Mouse (Mus musculus) small intestine, adult 2 months (tissue): Measurements from ENCODE around the gene Cbr1. TPM values are rescaled to one million over a fixed set of nuclear protein-coding genes. Genes with fewer than 3 reads are reported as not detected.

Experiments
- H3K27ac ChIP-seq: fragments of 200-500 bp; 2 replicates; pipeline ENCODE4 v1.5.1; 2012; ENCODE audit warnings: low read depth, low read length, control low read depth, inconsistent platforms; ENCODE audit not compliant: insufficient read depth
- H3K27me3 ChIP-seq: fragments of 200-500 bp; 2 replicates; pipeline ENCODE4 v1.6.1; 2012; ENCODE audit warnings: mild to moderate bottlenecking, moderate library complexity, low read length, inconsistent platforms; ENCODE audit not compliant: control insufficient read depth, insufficient read depth
- H3K36me3 ChIP-seq: fragments of 200-500 bp; 2 replicates; pipeline ENCODE4 v1.6.1; 2012; ENCODE audit warnings: mild to moderate bottlenecking, low read length, control low read depth, inconsistent platforms; ENCODE audit not compliant: control insufficient read depth, insufficient read depth
- H3K4me1 ChIP-seq: fragments of 200-500 bp; 2 replicates; pipeline ENCODE4 v1.6.1; 2012; ENCODE audit warnings: low read length, inconsistent platforms, mixed read lengths; ENCODE audit not compliant: control insufficient read depth, insufficient read depth, insufficient read length
- H3K4me3 ChIP-seq: fragments of 200-500 bp; 2 replicates; pipeline ENCODE4 v1.5.1; 2012; ENCODE audit warnings: low read depth, mild to moderate bottlenecking, control low read depth, inconsistent platforms, low read length, moderate library complexity
- CTCF ChIP-seq: fragments of 200-500 bp; IDR thresholded peaks from 2 replicates; pipeline ENCODE4 v1.5.1; 2012; ENCODE audit warnings: low read depth, mild to moderate bottlenecking, control low read depth, inconsistent platforms, low read length, moderate library complexity, mixed read lengths; ENCODE audit not compliant: insufficient replicate concordance, insufficient read length; ENCODE audit errors: extremely low read depth
- POLR2A ChIP-seq: fragments of 200-500 bp; IDR thresholded peaks from 2 replicates; pipeline ENCODE4 v1.6.1; 2012; ENCODE audit warnings: low read depth, mild to moderate bottlenecking, control low read depth, inconsistent platforms, low read length, moderate library complexity
- WGBS: fragments of 180-500 bp; shearing (Covaris S2); methylation state at CpG from one replicate; pipeline ENCODE4 v1.1.7; 2018; 5-methylcytosine and 5-hydroxymethylcytosine counted together
- polyA plus RNA-seq: library from polyadenylated mRNA; depleted of rRNA; stranded (reverse); fragments of >200 nt; gene quantifications from 2 replicates; pipeline ENCODE4 v1.2.3, GENCODE M21; 2012; rRNA removed

Gene Cbr1
- polyA plus RNA-seq = 352 and 389 TPM in 2 replicates

DNA sequence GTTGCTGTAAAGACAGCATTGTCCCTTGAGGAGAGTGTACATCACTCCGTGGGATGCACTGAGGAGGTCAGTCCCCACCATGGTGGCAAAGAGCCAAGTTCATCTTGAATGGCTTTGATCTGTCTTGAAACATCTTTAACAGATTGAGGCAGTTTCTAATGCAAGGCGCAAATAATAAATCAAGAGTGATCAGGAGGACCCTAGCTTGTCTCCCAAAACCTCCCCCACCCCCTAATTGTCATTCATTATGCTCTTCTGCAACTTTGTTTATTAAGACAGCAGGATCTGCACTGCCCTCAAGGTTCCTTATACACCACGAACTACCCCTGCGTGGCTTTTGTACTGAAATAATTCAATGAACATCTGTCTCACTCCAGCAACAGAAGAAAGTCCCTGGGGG lies at the start of gene Cbr1:
Gene Cbr1, plus strand, starts transcription at position 301 of the 400 bp plus-strand sequence.
- H3K4me1 ChIP-seq = peaks cover 8% of the 10 kb centered on the region; the same call in 1 of the 2 replicates
- TF ChIP-seq CTCF (no peak), POLR2A (no peak)
- H3K27me3 ChIP-seq = no peaks in the 10 kb centered on the region
- peak within 1 kb of the TSS; percentile 24; the same call in 1 of the 2 replicates for H3K4me3 ChIP-seq
- H3K36me3 ChIP-seq = peaks cover 8% of the 10 kb centered on the region
- no peak within 1 kb of the TSS for H3K27ac ChIP-seq
- 82% methylated on average over 4 of the region's 4 CpGs for WGBS

DNA sequence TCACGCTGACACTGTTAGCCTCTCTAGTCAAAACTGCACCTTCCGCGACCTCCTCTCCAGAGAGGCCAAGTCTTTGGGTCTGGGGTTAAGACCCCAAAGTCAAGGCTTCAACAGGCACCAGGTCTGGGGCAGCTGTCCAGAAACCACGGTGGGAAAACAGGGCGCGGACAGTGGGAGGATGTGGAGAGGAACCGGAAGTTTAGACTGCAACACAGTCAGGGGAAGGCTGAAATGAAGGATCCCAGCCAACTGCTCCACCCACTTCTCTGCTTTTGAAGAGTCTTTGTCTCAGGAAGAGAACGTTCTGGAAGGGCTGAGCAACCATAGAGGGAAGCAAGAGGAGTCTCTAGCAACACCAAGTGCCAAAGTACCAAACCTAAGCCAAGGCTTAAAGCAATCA lies 48.0 kb upstream of the Cbr1 start:
- Histone ChIP-seq H3K4me1 (no peaks in the 10 kb centered on the region; the same call in 1 of the 2 replicates), H3K36me3 (no peaks in the 10 kb centered on the region), H3K4me3 (no peak overlapping the region), H3K27ac (no peak overlapping the region), H3K27me3 (no peaks in the 10 kb centered on the region)
- no peak for TF ChIP-seq CTCF
- no peak for TF ChIP-seq POLR2A
- 56% methylated on average over 8 of the region's 8 CpGs for WGBS

DNA sequence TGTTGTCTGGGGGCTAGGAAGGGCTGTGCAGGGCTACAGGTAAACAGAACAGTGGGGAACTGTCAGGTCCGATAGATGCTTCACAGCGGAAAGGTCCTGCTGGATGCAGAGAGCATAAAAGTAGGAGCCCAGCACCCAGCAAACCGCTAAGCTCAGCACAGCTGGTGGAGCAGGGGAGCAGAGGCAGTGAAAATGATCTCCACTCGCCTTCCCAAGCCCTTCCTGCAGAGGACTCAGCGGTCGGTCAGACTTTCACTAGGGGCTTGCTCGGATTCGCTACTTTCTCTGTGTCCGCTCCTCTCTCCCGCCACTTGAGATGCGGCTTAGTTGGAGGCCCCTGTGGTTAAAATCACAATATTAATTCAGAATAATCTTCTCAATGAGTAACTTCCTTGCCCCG lies 47.2 kb upstream of the Cbr1 start:
- Histone ChIP-seq H3K27me3 (no peaks in the 10 kb centered on the region), H3K27ac (no peak overlapping the region), H3K4me3 (no peak overlapping the region), H3K4me1 (no peaks in the 10 kb centered on the region; the same call in 1 of the 2 replicates), H3K36me3 (no peaks in the 10 kb centered on the region)
- TF ChIP-seq POLR2A (no peak), CTCF (no peak)
- WGBS = 55% methylated on average over 12 of the region's 12 CpGs

DNA sequence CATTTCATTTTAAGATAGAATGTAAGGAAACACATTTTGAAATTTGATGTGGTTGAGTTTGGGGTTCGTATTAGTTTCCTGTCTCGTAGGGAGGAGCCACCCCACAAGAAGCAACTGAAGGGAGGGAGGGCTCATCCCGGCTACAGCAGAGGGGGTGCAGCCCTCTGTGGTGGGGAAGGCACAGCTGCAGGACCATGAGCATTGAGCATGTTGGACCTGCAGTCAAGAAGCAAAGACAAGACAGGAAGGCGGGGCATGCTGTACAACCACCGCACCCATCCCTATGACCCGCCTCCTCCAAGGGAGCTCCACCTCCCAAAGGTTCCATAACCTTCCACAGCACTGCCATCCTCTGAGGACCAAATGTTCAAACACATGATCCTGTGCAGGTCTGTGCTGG lies 33.3 kb upstream of the Cbr1 start:
- H3K27me3 ChIP-seq = 0 out of 2 replicates have a peak, but pooled peaks cover 3% of the 10 kb centered on the region
- H3K36me3 ChIP-seq = no peaks in the 10 kb centered on the region
- TF ChIP-seq POLR2A = no peak
- TF ChIP-seq CTCF = no peak
- H3K4me1 ChIP-seq = no peaks in the 10 kb centered on the region; the same call in 1 of the 2 replicates
- H3K27ac ChIP-seq = no peak overlapping the region
- H3K4me3 ChIP-seq = no peak overlapping the region
- 91% methylated on average over 6 of the region's 6 CpGs for WGBS

DNA sequence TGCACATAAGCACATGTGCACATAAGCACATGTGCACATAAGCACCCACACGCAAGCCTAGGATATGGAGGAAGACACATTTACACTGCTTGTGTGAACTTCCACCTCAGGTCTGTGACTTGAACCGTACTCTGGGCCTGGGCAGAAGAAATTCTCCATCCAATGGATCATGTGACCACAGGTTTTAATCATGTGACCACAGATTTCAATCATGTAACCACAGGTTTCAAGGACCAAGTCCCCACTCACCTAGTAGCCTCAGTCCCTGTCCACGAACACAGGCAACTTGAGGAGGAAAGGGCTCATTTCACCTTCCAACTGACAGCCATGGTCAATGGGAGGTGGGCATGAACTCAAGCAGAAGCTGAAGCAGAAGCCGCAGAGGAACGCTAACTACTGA lies 32.2 kb upstream of the Cbr1 start:
- Histone ChIP-seq H3K4me3 (no peak overlapping the region), H3K36me3 (no peaks in the 10 kb centered on the region), H3K27me3 (0 out of 2 replicates have a peak, but pooled peaks cover 3% of the 10 kb centered on the region), H3K27ac (no peak overlapping the region), H3K4me1 (no peaks in the 10 kb centered on the region; the same call in 1 of the 2 replicates)
- TF ChIP-seq POLR2A = no peak
- TF ChIP-seq CTCF = no peak
- WGBS = 93% methylated on average over 5 of the region's 5 CpGs

DNA sequence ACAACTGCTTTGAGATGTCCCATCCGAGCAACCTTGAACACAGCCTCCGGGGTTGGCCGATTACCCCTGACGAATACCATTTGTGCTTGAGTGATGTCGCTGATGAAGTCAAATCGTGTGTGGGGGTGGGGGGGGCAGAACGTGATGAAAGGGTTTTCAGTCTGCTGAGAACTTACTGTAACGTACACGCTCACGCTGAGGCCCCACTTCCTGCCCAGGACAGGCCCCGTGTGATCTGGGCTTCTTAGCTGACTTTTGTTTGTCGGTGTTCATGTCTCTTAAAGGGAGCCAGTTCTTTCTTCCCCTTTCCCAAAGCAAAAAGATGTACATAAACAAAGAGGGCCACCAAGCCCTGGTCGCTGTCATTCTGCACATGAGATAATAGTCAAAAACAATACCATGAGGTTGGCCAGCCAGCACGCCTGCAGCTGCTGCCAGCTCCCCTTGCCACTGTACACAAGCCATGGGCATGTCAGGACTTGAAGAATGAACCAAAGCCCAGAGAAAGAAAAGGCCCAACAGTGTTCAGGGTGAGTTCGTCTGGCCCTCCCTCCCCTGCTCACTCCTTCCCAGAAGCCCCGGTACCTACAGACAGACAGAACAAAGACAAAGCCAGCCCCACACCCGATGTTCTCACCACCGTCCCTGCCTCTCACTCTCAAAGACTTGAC lies 31.0 kb upstream of the Cbr1 start:
- Histone ChIP-seq H3K27ac (no peak overlapping the region), H3K36me3 (no peaks in the 10 kb centered on the region), H3K4me3 (no peak overlapping the region), H3K27me3 (0 out of 2 replicates have a peak, but pooled peaks cover 3% of the 10 kb centered on the region), H3K4me1 (no peaks in the 10 kb centered on the region; the same call in 1 of the 2 replicates)
- TF ChIP-seq CTCF (no peak), POLR2A (no peak)
- WGBS = 67% methylated on average over 18 of the region's 18 CpGs

DNA sequence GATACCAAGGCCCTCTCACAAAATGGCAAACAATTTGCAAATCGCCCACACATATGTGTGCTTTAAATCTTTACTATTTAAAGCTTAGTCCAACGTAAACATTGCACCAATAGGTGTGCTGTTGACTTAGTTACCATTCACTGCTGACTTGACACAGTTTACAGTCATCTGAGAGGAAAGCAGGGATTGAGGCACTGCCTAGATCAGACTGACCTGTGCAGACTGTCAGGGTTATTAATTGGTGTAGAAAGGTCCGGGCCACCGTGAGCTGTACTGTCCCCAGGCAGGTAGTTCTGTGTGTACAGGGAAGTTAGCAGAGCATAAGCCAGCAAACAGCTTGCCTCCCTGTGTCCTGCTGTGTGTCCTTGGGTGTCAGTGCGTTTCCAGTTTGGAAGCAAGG lies 30.1 kb upstream of the Cbr1 start:
- no peak for TF ChIP-seq CTCF
- no peak for TF ChIP-seq POLR2A
- WGBS = 56% methylated on average over 5 of the region's 5 CpGs
- no peaks in the 10 kb centered on the region; the same call in 1 of the 2 replicates for H3K4me1 ChIP-seq
- H3K27me3 ChIP-seq = 0 out of 2 replicates have a peak, but pooled peaks cover 3% of the 10 kb centered on the region
- no peak overlapping the region for H3K4me3 ChIP-seq
- no peak overlapping the region for H3K27ac ChIP-seq
- H3K36me3 ChIP-seq = no peaks in the 10 kb centered on the region
